Mouse (Mus musculus) liver, embryonic 16.5 days (tissue): ENCODE data around the gene Fndc8. TPM values are rescaled to one million over a fixed set of nuclear protein-coding genes. Genes with fewer than 3 reads are reported as not detected.

Experiments
- ATAC-seq: fragments of 200-750 bp; cut with Nextera tagmentation; 2 replicates; pipeline ENCODE4 v1.8.0; 2017; ENCODE audit warnings: low read depth, mild to moderate bottlenecking, moderate number of reproducible peaks, moderate library complexity
- H3K27ac ChIP-seq: fragments of 300-500 bp; sonication (generic); 2 replicates; pipeline ENCODE4 v1.5.1; 2014; ENCODE audit warnings: mild to moderate bottlenecking, low read length
- H3K27me3 ChIP-seq: fragments of 300-500 bp; sonication (generic); 2 replicates; pipeline ENCODE4 v1.6.1; 2014; ENCODE audit warnings: low read depth, low read length, mixed read lengths; ENCODE audit not compliant: control insufficient read depth, insufficient read depth
- H3K36me3 ChIP-seq: fragments of 300-500 bp; sonication (generic); 2 replicates; pipeline ENCODE4 v1.6.1; 2014; ENCODE audit warnings: mild to moderate bottlenecking; ENCODE audit not compliant: control insufficient read depth, insufficient read depth
- H3K4me1 ChIP-seq: fragments of 300-500 bp; sonication (generic); 2 replicates; pipeline ENCODE4 v1.6.1; 2014; ENCODE audit warnings: low read depth, low read length, mixed read lengths; ENCODE audit not compliant: control insufficient read depth
- H3K4me2 ChIP-seq: fragments of 300-500 bp; sonication (generic); 2 replicates; pipeline ENCODE4 v1.6.1; 2014; ENCODE audit warnings: low read depth, low read length, mixed read lengths
- H3K4me3 ChIP-seq: fragments of 300-500 bp; sonication (generic); 2 replicates; pipeline ENCODE4 v1.5.1; 2014; ENCODE audit warnings: low read depth, mild to moderate bottlenecking, low read length
- H3K9ac ChIP-seq: fragments of 300-500 bp; sonication (generic); 2 replicates; pipeline ENCODE4 v1.6.1; 2014; ENCODE audit warnings: low read depth, low read length
- H3K9me3 ChIP-seq: fragments of 300-500 bp; sonication (generic); replicated peaks from 2 replicates; pipeline ENCODE4 v1.6.1; 2016; ENCODE audit warnings: low read length; ENCODE audit not compliant: control insufficient read depth
- WGBS: fragments of 180-500 bp; shearing (Covaris S2); extraction: QIAGEN DNeasy Blood & Tissue Kit; methylation state at CpG from one replicate; pipeline ENCODE4 v1.1.7; 2014; ENCODE audit not compliant: insufficient replicate concordance; 5-methylcytosine and 5-hydroxymethylcytosine counted together
- polyA plus RNA-seq: library from polyadenylated mRNA; unstranded; fragments of >200 nt; fragmentation: Nextera tagmentation; extraction: Ambion mirVana; gene quantifications from 2 replicates; pipeline ENCODE4 v1.2.1, GENCODE M21; 2015

Gene Fndc8
- polyA plus RNA-seq, 1 experiment from 2014 or later, result 0.12 TPM

DNA sequence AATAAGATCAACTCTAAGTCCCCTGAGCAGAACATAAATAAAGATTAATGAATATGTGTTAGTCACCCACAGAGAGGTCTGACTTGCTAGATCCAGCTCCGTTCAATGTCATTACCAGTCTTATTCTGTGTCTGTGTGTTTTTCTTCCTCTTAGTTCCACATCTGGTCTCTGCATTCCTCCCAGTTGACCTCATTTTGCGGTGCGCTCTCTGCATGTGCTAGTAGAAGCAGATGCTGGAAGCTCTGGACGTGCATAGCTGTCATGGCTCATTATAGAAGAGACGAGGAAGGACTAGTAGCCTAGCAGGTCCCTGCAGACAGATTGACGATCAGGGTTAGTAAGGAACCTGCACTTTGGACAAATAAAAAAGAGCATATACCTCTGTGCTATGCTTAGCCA lies 51.4 kb downstream of the Fndc8 start:
- Histone ChIP-seq H3K4me2 (no peak overlapping the region), H3K27me3 (peaks cover 2% of the 10 kb centered on the region; the same call in 1 of the 2 replicates), H3K27ac (no peak overlapping the region), H3K9ac (no peak overlapping the region), H3K9me3 (no peaks in the 10 kb centered on the region), H3K4me3 (no peak overlapping the region), H3K36me3 (no peaks in the 10 kb centered on the region), H3K4me1 (no peaks in the 10 kb centered on the region)
- WGBS, result 53% methylated on average over 6 of the region's 6 CpGs
- no peak for ATAC-seq

- no peak overlapping the region for H3K4me3 ChIP-seq
- no peaks in the 10 kb centered on the region for H3K36me3 ChIP-seq
- H3K4me1 ChIP-seq, result no peaks in the 10 kb centered on the region
- H3K4me2 ChIP-seq, result no peak overlapping the region
- peaks cover 9% of the 10 kb centered on the region for H3K27me3 ChIP-seq
- H3K27ac ChIP-seq, result no peak overlapping the region
- no peaks in the 10 kb centered on the region for H3K9me3 ChIP-seq
- ATAC-seq, result no peak
- WGBS, result 36% methylated on average over 2 of the region's 2 CpGs
- no peak overlapping the region for H3K9ac ChIP-seq
These were observed 53.7 kb downstream of the Fndc8 start for GRCm38 (mm10) chr11:82945636-82946035.

DNA sequence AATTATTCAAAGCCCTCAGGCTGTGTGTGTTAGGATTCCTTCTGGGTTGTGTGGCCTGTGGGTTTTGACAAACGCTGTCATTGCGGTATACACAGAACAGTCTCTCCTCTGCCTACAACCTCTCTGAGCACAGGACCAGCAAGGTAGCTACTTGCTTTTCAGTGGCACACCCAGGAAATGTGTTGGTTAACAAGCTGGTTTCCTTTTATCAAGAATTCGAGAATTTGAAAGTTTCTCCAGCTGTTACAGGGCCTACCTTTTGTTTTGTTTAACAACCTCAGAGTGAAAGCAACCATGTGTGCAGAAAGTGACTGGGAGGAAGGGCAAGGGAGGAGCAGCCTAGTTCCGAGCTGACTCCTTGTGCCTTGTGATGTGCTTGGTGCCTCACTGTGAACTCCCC lies 55.5 kb downstream of the Fndc8 start:
- no peak overlapping the region for H3K4me2 ChIP-seq
- H3K36me3 ChIP-seq, result no peaks in the 10 kb centered on the region
- H3K27me3 ChIP-seq, result peaks cover 25% of the 10 kb centered on the region
- no peaks in the 10 kb centered on the region for H3K9me3 ChIP-seq
- no peak for ATAC-seq
- 55% methylated on average over 4 of the region's 4 CpGs for WGBS
- no peak overlapping the region for H3K9ac ChIP-seq
- no peak overlapping the region for H3K27ac ChIP-seq
- H3K4me1 ChIP-seq, result no peaks in the 10 kb centered on the region; the same call in 1 of the 2 replicates
- no peak overlapping the region for H3K4me3 ChIP-seq

- Histone ChIP-seq H3K4me1 (no peaks in the 10 kb centered on the region; the same call in 1 of the 2 replicates), H3K27me3 (peaks cover 30% of the 10 kb centered on the region), H3K9me3 (no peaks in the 10 kb centered on the region), H3K9ac (no peak overlapping the region), H3K4me2 (no peak overlapping the region), H3K27ac (no peak overlapping the region), H3K36me3 (no peaks in the 10 kb centered on the region), H3K4me3 (no peak overlapping the region)
- WGBS, result 52% methylated on average over 9 of the region's 9 CpGs
- ATAC-seq, result no peak
These were observed 57.1 kb downstream of the Fndc8 start for GRCm38 (mm10) chr11:82949036-82949435.

Other genes with a start within 250 kb of the Fndc8 start
- 0.18 and 0.30 TPM in 2 replicates for gene Cct6b, start 127.8 kb upstream of the Fndc8 start, polyA plus RNA-seq
- gene Zfp830, start 127.8 kb upstream of the Fndc8 start, polyA plus RNA-seq, result 16.7 and 16.9 TPM in 2 replicates
- gene Lig3, start 111.0 kb upstream of the Fndc8 start, polyA plus RNA-seq, result 7.9 and 8.4 TPM in 2 replicates
- 25.8 and 26.4 TPM in 2 replicates for gene Rffl, start 20.9 kb upstream of the Fndc8 start, polyA plus RNA-seq
- gene Rad51d, start 1.5 kb upstream of the Fndc8 start, polyA plus RNA-seq, result 4.1 and 4.7 TPM in 2 replicates
- 9.1 and 10.7 TPM in 2 replicates for gene Nle1, start 16.3 kb downstream of the Fndc8 start, polyA plus RNA-seq
- 1.4 and 2.4 TPM in 2 replicates for gene Unc45b, start 18.4 kb downstream of the Fndc8 start, polyA plus RNA-seq
- 1.6 TPM in 2 replicates for gene Slfn5, start 59.2 kb downstream of the Fndc8 start, polyA plus RNA-seq
- gene Slfn9, start 99.7 kb downstream of the Fndc8 start, polyA plus RNA-seq, result 4.5 and 5.6 TPM in 2 replicates
- 0.40 and 0.51 TPM in 2 replicates for gene Slfn8, start 128.7 kb downstream of the Fndc8 start, polyA plus RNA-seq
- 11.2 and 11.7 TPM in 2 replicates for gene Slfn2, start 173.0 kb downstream of the Fndc8 start, polyA plus RNA-seq
- gene Slfn1, start 224.7 kb downstream of the Fndc8 start, polyA plus RNA-seq, result 1.1 and 1.2 TPM in 2 replicates